Mouse (Mus musculus) olfactory bulb, adult 2 months (tissue): ENCODE measurements around the gene Homer2.

ENCODE experiments used
- CTCF ChIP-seq: fragments of 200-500 bp; IDR thresholded peaks from 2 replicates; pipeline ENCODE4 v1.5.1; 2012; ENCODE audit warnings: low read depth, mild to moderate bottlenecking, low read length, moderate library complexity; ENCODE audit not compliant: insufficient read depth
- POLR2A ChIP-seq: fragments of 200-500 bp; IDR thresholded peaks from 2 replicates; pipeline ENCODE4 v1.6.1; 2012; ENCODE audit warnings: mild to moderate bottlenecking, low read depth, low read length, moderate library complexity; ENCODE audit not compliant: insufficient read depth

DNA sequence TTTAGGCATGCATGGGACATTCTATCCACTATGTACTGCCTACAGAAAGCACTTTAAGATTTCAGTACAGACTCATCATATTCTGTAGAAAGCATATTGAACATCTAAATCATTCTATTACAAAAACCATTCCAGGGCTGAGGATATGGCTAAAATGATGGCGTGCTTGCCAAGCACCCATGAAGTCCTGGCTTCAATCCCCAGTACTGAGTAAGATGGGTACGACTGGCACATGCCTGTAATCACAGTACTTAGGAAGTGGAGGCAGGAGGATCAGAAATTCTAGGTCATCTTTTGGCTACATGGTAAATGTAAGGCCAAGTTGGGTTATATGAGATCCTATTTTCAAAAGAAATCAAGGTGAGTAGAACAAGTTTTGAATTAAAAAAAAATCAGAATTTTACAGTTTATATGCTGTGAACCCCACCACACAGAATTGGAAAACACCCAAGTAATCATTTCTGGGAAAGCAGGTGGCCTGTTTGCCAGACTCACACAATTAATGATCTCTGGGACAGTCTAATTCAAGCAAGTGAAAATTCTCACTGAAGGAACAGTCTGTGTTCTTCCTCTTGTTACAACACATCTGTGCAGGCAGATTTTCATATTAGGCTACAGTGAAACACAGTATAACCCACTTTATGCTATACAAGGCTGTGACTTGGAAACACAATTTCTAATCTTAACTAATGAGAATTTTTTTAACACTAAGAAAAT, 49.5 kb downstream of the Homer2 start:
- TF ChIP-seq CTCF = no peak
- TF ChIP-seq POLR2A = no peak
